Mouse (Mus musculus) limb, embryonic 12.5 days (tissue): ENCODE measurements around the gene Plscr3. TPM values are rescaled to one million over a fixed set of nuclear protein-coding genes. Genes with fewer than 3 reads are reported as not detected.

ENCODE experiments used
- ATAC-seq: fragments of 200-750 bp; cut with Nextera tagmentation; 2 replicates; pipeline ENCODE4 v1.8.0; 2017; ENCODE audit warnings: low read depth, moderate TSS enrichment; ENCODE audit not compliant: insufficient number of reproducible peaks, insufficient read depth, low FRiP score, low TSS enrichment
- H3K27ac ChIP-seq: fragments of 300-500 bp; sonication (generic); 2 replicates; pipeline ENCODE4 v1.5.1; 2016; ENCODE audit warnings: mild to moderate bottlenecking, moderate library complexity
- H3K27me3 ChIP-seq: fragments of 300-500 bp; sonication (generic); 2 replicates; pipeline ENCODE4 v1.6.1; 2016; ENCODE audit warnings: mild to moderate bottlenecking, moderate library complexity
- H3K36me3 ChIP-seq: fragments of 300-500 bp; sonication (generic); 2 replicates; pipeline ENCODE4 v1.6.1; 2016; ENCODE audit warnings: mild to moderate bottlenecking, moderate library complexity
- H3K4me1 ChIP-seq: fragments of 300-500 bp; sonication (generic); replicated peaks from 2 replicates; pipeline ENCODE4 v1.6.1; 2016
- H3K4me2 ChIP-seq: fragments of 300-500 bp; sonication (generic); 2 replicates; pipeline ENCODE4 v1.6.1; 2016; ENCODE audit warnings: mild to moderate bottlenecking, moderate library complexity
- H3K4me3 ChIP-seq: fragments of 300-500 bp; sonication (generic); replicated peaks from 2 replicates; pipeline ENCODE4 v1.5.1; 2016; ENCODE audit warnings: mild to moderate bottlenecking
- H3K9ac ChIP-seq: fragments of 300-500 bp; sonication (generic); replicated peaks from 2 replicates; pipeline ENCODE4 v1.6.1; 2016; ENCODE audit warnings: mild to moderate bottlenecking, moderate library complexity
- H3K9me3 ChIP-seq: fragments of 300-500 bp; sonication (generic); 2 replicates; pipeline ENCODE4 v1.6.1; 2016; ENCODE audit warnings: mild to moderate bottlenecking, moderate library complexity
- WGBS: fragments of 180-500 bp; shearing (Covaris S2); methylation state at CpG from one replicate; pipeline ENCODE4 v1.1.7; 2016; 5-methylcytosine and 5-hydroxymethylcytosine counted together
- polyA plus RNA-seq: library from polyadenylated mRNA; unstranded; fragments of >200 nt; fragmentation: Nextera tagmentation; extraction: Ambion mirVana; gene quantifications from 2 replicates; pipeline ENCODE4 v1.2.1, GENCODE M21; 2016

Plscr3 gene
- polyA plus RNA-seq, 1 experiment from 2014 or later = 111 TPM

- H3K4me2 ChIP-seq = peak overlapping the region; percentile 95
- peaks cover 40% of the 10 kb centered on the region for H3K36me3 ChIP-seq
- H3K4me3 ChIP-seq = peak overlapping the region; percentile 72
- H3K27me3 ChIP-seq = peaks cover 41% of the 10 kb centered on the region
- H3K9me3 ChIP-seq = no peaks in the 10 kb centered on the region
- H3K9ac ChIP-seq = peak overlapping the region; percentile 77
- peaks cover 44% of the 10 kb centered on the region for H3K4me1 ChIP-seq
- H3K27ac ChIP-seq = no peak overlapping the region
- WGBS = 61% methylated on average over 8 of the region's 8 CpGs
- no peak for ATAC-seq
Observed at GRCm38 (mm10) chr11:69833554-69833953, 12.6 kb upstream of the Plscr3 start.

- H3K4me1 ChIP-seq = peaks cover 45% of the 10 kb centered on the region
- H3K27me3 ChIP-seq = peaks cover 41% of the 10 kb centered on the region
- no peak for ATAC-seq
- H3K9ac ChIP-seq = peak overlapping the region; percentile 77
- 0 out of 2 replicates have a peak overlapping the region, but pooled peaks have one; percentile 4 for H3K27ac ChIP-seq
- WGBS = 9% methylated on average over 42 of the region's 48 CpGs
- H3K4me2 ChIP-seq = peak overlapping the region; percentile 95
- H3K4me3 ChIP-seq = peak overlapping the region; percentile 72
- H3K9me3 ChIP-seq = no peaks in the 10 kb centered on the region
- H3K36me3 ChIP-seq = peaks cover 39% of the 10 kb centered on the region
Observed at GRCm38 (mm10) chr11:69834001-69834549, 12.1 kb upstream of the Plscr3 start.

GRCm38 (mm10) chr11:69835326-69835965, 10.7 kb upstream of the Plscr3 start:
- Histone ChIP-seq H3K4me1 (peaks cover 46% of the 10 kb centered on the region), H3K27ac (no peak overlapping the region), H3K27me3 (peaks cover 41% of the 10 kb centered on the region), H3K4me3 (peak overlapping the region; percentile 72), H3K4me2 (peak overlapping the region; percentile 95), H3K9me3 (no peaks in the 10 kb centered on the region), H3K9ac (peak overlapping the region; percentile 1; the same call in 1 of the 2 replicates), H3K36me3 (peaks cover 32% of the 10 kb centered on the region)
- WGBS = 6% methylated on average over 9 of the region's 9 CpGs
- ATAC-seq = no peak

GRCm38 (mm10) chr11:69835966-69836335, 10.2 kb upstream of the Plscr3 start:
- Histone ChIP-seq H3K9me3 (no peaks in the 10 kb centered on the region), H3K27me3 (peaks cover 41% of the 10 kb centered on the region), H3K4me3 (peak overlapping the region; percentile 72), H3K27ac (peak overlapping the region; percentile 89; the same call in 1 of the 2 replicates), H3K36me3 (peaks cover 28% of the 10 kb centered on the region), H3K9ac (peak overlapping the region; percentile 81; the same call in 1 of the 2 replicates), H3K4me1 (peaks cover 46% of the 10 kb centered on the region), H3K4me2 (peak overlapping the region; percentile 95)
- 0% methylated on average over 4 of the region's 4 CpGs for WGBS
- ATAC-seq = no peak

- Histone ChIP-seq H3K9ac (peak overlapping the region; percentile 81), H3K4me3 (peak overlapping the region; percentile 72), H3K9me3 (no peaks in the 10 kb centered on the region), H3K4me2 (peak overlapping the region; percentile 95), H3K27ac (peak overlapping the region; percentile 89), H3K36me3 (peaks cover 19% of the 10 kb centered on the region), H3K4me1 (peaks cover 46% of the 10 kb centered on the region), H3K27me3 (peaks cover 41% of the 10 kb centered on the region)
- ATAC-seq = no peak
- under 1% methylated on average over 40 of the region's 52 CpGs for WGBS
Observed at GRCm38 (mm10) chr11:69836703-69837576, 9.2 kb upstream of the Plscr3 start.

- peaks cover 46% of the 10 kb centered on the region for H3K4me1 ChIP-seq
- peak within 1 kb of the TSS; percentile 95 for H3K4me2 ChIP-seq
- WGBS = under 1% methylated on average over 30 of the region's 32 CpGs
- peak within 1 kb of the TSS; percentile 72 for H3K4me3 ChIP-seq
- H3K9ac ChIP-seq = peak within 1 kb of the TSS; percentile 81
- H3K9me3 ChIP-seq = no peaks in the 10 kb centered on the region
- ATAC-seq = no peak; the same call in 1 of the 2 replicates
- H3K27ac ChIP-seq = peak within 1 kb of the TSS; percentile 89
- peaks cover 12% of the 10 kb centered on the region for H3K36me3 ChIP-seq
- peaks cover 38% of the 10 kb centered on the region for H3K27me3 ChIP-seq
Observed at GRCm38 (mm10) chr11:69837604-69837951, 8.6 kb upstream of the Plscr3 start, which contains the start of gene Nlgn2. Gene Nlgn2, minus strand, starts transcription at chr11:69837784.

GRCm38 (mm10) chr11:69837952-69838713, 8.0 kb upstream of the Plscr3 start, which contains the start of gene Tmem256:
Gene Tmem256, plus strand, starts transcription at chr11:69838514.
- peaks cover 7% of the 10 kb centered on the region for H3K36me3 ChIP-seq

GRCm38 (mm10) chr11:69838714-69839104, 7.5 kb upstream of the Plscr3 start:
- H3K9ac ChIP-seq = peak overlapping the region; percentile 64
- 2% methylated on average over 7 of the region's 7 CpGs for WGBS
- peak overlapping the region; percentile 72 for H3K4me3 ChIP-seq
- ATAC-seq = no peak
- H3K4me1 ChIP-seq = peaks cover 43% of the 10 kb centered on the region
- peak overlapping the region; percentile 89 for H3K27ac ChIP-seq
- H3K36me3 ChIP-seq = peaks cover 2% of the 10 kb centered on the region; the same call in 1 of the 2 replicates
- H3K27me3 ChIP-seq = peaks cover 28% of the 10 kb centered on the region
- H3K9me3 ChIP-seq = no peaks in the 10 kb centered on the region
- H3K4me2 ChIP-seq = peak overlapping the region; percentile 95

More at GRCm38 (mm10) chr11:69837952-69838713, 8.0 kb upstream of the Plscr3 start, which contains the start of gene Tmem256:
- Histone ChIP-seq H3K9me3 (no peaks in the 10 kb centered on the region), H3K4me3 (peak within 1 kb of the TSS; percentile 72), H3K27me3 (peaks cover 34% of the 10 kb centered on the region), H3K9ac (peak within 1 kb of the TSS; percentile 81), H3K4me1 (peaks cover 46% of the 10 kb centered on the region), H3K27ac (peak within 1 kb of the TSS; percentile 89), H3K4me2 (peak within 1 kb of the TSS; percentile 95)
- under 1% methylated on average over 34 of the region's 34 CpGs for WGBS
- ATAC-seq = peak; percentile 91

GRCm38 (mm10) chr11:69846738-69847688, 837 bp downstream of the Plscr3 start:
- ATAC-seq = peak; percentile 45
- H3K27me3 ChIP-seq = no peaks in the 10 kb centered on the region
- H3K36me3 ChIP-seq = peaks cover 44% of the 10 kb centered on the region
- H3K4me1 ChIP-seq = peaks cover 28% of the 10 kb centered on the region
- peak overlapping the region; percentile 81 for H3K9ac ChIP-seq
- 10% methylated on average over 37 of the region's 37 CpGs for WGBS
- peak overlapping the region; percentile 72 for H3K4me3 ChIP-seq
- no peaks in the 10 kb centered on the region for H3K9me3 ChIP-seq
- peak overlapping the region; percentile 97 for H3K27ac ChIP-seq
- H3K4me2 ChIP-seq = peak overlapping the region; percentile 90
